Mouse (Mus musculus) liver, embryonic 14.5 days (tissue): ENCODE results near the gene Ogn.

Experiments used
- CTCF ChIP-seq: IDR thresholded peaks from 2 replicates; pipeline ENCODE4 v1.5.1; 2016; ENCODE audit warnings: antibody characterized with exemption, low read depth, control low read depth
- EP300 ChIP-seq: IDR thresholded peaks from 2 replicates; pipeline ENCODE4 v1.6.1; 2016; ENCODE audit warnings: antibody characterized with exemption, low read depth

GRCm38 (mm10) chr13:49629076-49629475 is 21.2 kb downstream of the Ogn start:
- TF ChIP-seq CTCF (no peak), EP300 (no peak)
